Mouse (Mus musculus): Measurements from ENCODE around the gene Rtl6. TPM values are rescaled to one million over a fixed set of nuclear protein-coding genes. Genes with fewer than 3 reads are reported as not detected.

The Rtl6 gene
- total RNA-seq (2022), result 10 to 100 TPM; 47.7 to 51.8 (median 50.2) TPM

- DNase-seq (ENCODE audit: low spot score in 2 of 2), result peak; percentile 73 to 91
Observed at GRCm38 (mm10) chr15:84557189-84557921, at the start of gene Rtl6. Gene Rtl6 (minus strand): TSS chr15:84557823.

- DNase-seq (ENCODE audit: low spot score in 2 of 2), result no peak
Observed at GRCm38 (mm10) chr15:84603267-84603963, 45.8 kb upstream of the Rtl6 start.

GRCm38 (mm10) chr15:84600977-84601595, 43.5 kb upstream of the Rtl6 start:
- DNase-seq (ENCODE audit: low spot score in 2 of 2), result no peak

DNA sequence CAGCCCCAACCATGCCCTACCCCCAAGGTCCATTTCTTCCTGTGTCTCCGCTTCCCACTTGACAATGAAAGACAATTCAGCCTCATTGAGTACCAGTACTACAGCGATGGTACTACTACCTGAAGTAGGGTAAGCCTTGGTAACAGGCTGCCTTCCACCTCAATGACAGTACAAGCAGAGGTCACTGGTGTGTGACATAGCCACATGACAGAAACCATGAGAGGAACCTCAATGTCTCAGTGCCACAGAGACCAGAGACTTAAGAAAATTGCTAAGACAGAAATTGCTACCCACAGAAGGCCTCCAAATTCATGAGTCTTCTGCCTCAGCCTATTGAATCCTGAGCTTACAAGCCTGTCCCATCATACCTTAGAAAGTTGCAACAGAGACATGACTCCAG, 41.3 kb upstream of the Rtl6 start:
- DNase-seq (ENCODE audit: low spot score in 2 of 2), result no peak

DNA sequence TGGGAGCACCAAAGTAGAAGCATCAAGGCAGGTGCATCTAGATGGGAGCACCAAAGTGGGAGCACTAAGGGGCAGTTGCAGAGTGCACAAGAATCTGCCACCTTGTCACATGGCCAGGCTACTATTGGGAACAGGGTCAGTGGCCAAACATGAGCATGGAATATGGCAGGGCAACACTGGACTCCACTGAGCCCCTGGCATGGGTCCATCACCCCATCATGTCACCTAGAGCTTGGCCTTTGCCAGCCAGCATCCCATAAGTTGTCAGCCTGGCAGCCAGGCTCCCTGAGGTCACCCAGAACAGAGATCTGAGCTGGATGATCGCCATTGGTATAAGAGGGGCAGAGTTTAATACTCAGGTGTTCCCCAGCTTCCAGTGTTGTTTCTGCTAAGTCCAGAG, 40.2 kb upstream of the Rtl6 start:
- no peak for DNase-seq (ENCODE audit: low spot score in 2 of 2)

- DNase-seq (ENCODE audit: low spot score in 2 of 2), result no peak
Observed at GRCm38 (mm10) chr15:84597021-84597420, 39.4 kb upstream of the Rtl6 start.

DNA sequence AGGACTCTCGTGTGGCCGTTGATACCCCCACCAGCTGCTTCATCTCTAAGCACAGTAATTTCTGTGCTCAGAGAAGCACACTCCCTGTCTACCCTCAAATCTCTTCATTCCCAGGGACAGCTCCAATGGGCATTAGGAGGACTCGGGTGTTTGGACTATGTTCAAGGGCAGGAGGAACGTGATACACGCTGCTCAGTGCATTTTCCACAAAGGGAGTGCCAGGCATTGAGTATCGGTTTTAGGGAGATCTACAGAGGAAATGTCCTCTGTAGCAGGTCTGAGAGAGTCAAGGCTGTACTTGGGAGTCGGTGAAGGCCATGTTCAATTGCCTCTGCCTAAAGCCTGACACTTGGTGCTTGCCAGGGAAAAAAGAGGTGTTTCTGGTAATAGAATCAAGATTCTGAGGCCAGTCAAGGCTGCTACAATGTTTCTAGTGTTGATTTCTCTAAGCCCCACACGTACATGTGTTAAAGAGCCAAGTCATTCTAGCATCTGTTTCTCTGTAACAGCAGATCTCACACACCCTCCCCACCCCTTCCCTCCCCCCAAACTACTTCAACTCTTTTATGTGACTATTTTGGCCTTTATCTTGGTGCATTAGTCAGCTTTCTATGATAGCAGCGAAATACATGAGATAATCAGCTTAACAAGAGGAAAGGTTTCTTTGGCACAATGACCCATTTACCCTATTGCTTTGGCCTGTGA, 37.8 kb upstream of the Rtl6 start:
- no peak for DNase-seq (ENCODE audit: low spot score in 2 of 2)

GRCm38 (mm10) chr15:84593514-84593913, 35.9 kb upstream of the Rtl6 start:
- DNase-seq (ENCODE audit: low spot score in 2 of 2), result no peak

- no peak for DNase-seq (ENCODE audit: low spot score in 2 of 2)
Observed at GRCm38 (mm10) chr15:84592240-84592639, 34.6 kb upstream of the Rtl6 start.

- DNase-seq (ENCODE audit: low spot score in 2 of 2), result no peak
Observed at GRCm38 (mm10) chr15:84591573-84592139, 34.0 kb upstream of the Rtl6 start.

DNA sequence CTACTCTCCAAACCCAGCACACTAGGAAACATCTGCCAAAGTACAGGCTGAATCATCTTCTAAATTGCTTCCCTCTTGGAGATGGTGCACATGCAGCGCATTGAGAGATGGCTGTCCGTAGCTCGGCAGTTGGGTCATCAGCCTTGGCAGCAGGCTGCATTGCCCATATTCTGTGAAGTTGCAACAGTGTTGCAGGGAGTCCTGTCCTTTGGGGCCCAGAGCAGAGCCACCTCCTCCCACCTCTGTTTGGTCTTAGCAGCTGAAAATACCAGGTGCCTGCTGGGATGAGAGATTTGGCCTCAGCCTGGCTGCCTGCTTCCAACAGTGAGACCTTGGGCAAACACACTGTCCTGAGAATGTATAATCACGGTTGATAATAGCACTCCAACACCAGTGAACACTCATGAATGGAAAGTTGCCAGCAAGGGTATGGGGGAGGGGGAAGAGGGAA, 30.8 kb upstream of the Rtl6 start:
- DNase-seq (ENCODE audit: low spot score in 2 of 2), result no peak

DNA sequence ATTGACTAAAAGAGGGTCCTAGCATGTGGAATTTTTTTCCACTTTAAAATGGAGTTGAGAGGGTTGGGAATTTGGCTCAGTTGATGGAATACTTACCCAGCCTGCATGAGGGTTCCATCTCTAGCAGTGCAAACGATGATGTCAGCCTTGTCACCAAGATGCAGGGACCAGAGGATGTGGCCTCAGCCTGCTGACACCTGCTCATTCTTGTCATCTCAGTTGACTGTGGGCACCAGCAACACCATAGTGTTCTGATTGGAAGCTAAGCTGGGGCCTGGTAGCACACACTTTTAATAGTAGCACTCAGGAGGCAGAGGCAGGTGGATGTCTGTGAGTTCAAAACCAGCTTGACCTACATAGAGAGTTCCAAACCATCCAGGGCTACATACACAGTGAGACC, 21.0 kb upstream of the Rtl6 start:
- DNase-seq (ENCODE audit: low spot score in 2 of 2), result no peak

- DNase-seq (ENCODE audit: low spot score in 2 of 2), result no peak
Observed at GRCm38 (mm10) chr15:84577019-84577418, 19.4 kb upstream of the Rtl6 start.

DNA sequence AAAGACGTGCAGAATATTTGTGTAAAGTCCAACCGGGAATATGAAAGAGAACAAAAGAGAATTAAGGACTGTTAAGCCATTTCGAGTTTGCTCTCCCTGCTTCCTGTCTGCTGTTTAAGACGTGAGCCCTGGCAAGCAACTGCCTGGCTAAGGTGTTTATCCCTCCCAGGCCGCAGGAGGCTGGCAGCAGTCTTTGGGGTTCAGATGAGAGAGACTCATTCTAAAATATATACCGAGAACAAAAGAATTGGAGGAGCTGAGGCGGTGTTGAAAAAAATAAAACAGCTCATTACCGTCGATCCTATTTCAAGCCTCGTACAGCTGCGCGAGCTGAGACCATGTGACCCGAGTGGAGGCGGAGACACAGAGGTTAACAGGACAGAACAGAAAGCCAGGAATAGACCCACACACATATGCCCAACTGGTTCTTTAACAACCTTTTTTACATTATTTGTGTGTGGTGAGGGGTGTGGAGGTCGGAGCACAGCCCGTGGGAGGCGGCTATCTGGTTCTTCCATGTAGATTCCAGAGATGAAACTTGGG, 9.0 kb upstream of the Rtl6 start:
- no peak for DNase-seq (ENCODE audit: low spot score in 2 of 2)

- DNase-seq (ENCODE audit: low spot score in 2 of 2), result no peak
Observed at GRCm38 (mm10) chr15:84561501-84561900, 3.9 kb upstream of the Rtl6 start.

GRCm38 (mm10) chr15:84556674-84557073, 949 bp downstream of the Rtl6 start:
- DNase-seq (ENCODE audit: low spot score in 2 of 2), result no peak

DNA sequence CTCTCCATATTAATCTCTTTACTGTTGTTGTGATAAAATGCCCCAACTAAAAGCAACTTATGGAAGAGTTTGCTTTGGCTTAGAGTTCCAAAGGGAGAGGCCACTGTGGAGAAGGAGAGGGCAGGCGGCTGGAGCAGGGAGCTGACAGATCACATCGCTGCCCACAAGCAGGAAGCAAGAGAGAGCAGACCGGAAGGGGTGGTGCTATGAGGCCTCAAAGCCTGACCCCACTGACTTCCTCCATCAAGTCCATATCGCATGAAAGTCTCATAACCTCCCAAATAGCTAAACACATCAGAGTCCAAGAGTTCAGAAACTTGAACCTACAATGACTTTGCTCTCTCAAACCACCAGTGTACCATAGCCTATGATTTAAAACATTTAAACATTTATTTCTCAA, 6.6 kb downstream of the Rtl6 start:
- DNase-seq (ENCODE audit: low spot score in 2 of 2), result no peak

- no peak for DNase-seq (ENCODE audit: low spot score in 2 of 2)
Observed at GRCm38 (mm10) chr15:84549291-84549797, 8.3 kb downstream of the Rtl6 start.

- no peak for DNase-seq (ENCODE audit: low spot score in 2 of 2)
Observed at GRCm38 (mm10) chr15:84546028-84546427, 11.6 kb downstream of the Rtl6 start.

- no peak for DNase-seq (ENCODE audit: low spot score in 2 of 2)
Observed at GRCm38 (mm10) chr15:84541175-84541574, 16.4 kb downstream of the Rtl6 start.

GRCm38 (mm10) chr15:84538974-84539588, 18.5 kb downstream of the Rtl6 start:
- no peak for DNase-seq (ENCODE audit: low spot score in 2 of 2)
